Mouse (Mus musculus) mouse trophoblast stem cell (cell line): ENCODE data around the gene Tbcel.

Experiments
- in situ Hi-C, 2 experiments: fragments of 300-500 bp; cut with MseI, MboI; formaldehyde crosslinking; loops; 2 replicates in 1 of 2; 3 replicates in 1 of 2; pipeline ENCODE4 v1.15.1; 2025

Tbcel gene

GRCm38 (mm10) chr9:42507709-42508108 is at the start of gene Tbcel:
Gene Tbcel (minus strand): TSS chr9:42507809.
- in situ Hi-C loops: no loop called here

- in situ Hi-C loops: no loop called here
Observed at GRCm38 (mm10) chr9:42555186-42555585, 47.6 kb upstream of the Tbcel start.

GRCm38 (mm10) chr9:42550116-42550515 is 42.5 kb upstream of the Tbcel start:
- in situ Hi-C loops: no loop called here

- in situ Hi-C loops: loop anchor here (5.0 to 10.0 kb wide), 2 partner anchors 393 to 396 kb away; partner anchors contain the start of gene Grik4 (in 2 of the 2)
Observed at GRCm38 (mm10) chr9:42548981-42549380, 41.4 kb upstream of the Tbcel start.

- in situ Hi-C loops: loop anchor here in 1 of 2 experiments (10.0 kb wide), 1 partner anchor 400 kb away; the partner anchor contains the start of gene Grik4
Observed at GRCm38 (mm10) chr9:42544521-42544920, 36.9 kb upstream of the Tbcel start.

GRCm38 (mm10) chr9:42533491-42533890 is 25.9 kb upstream of the Tbcel start:
- in situ Hi-C loops: no loop called here

GRCm38 (mm10) chr9:42533041-42533440 is 25.4 kb upstream of the Tbcel start:
- in situ Hi-C loops: no loop called here

- in situ Hi-C loops: no loop called here
Observed at GRCm38 (mm10) chr9:42531951-42532350, 24.3 kb upstream of the Tbcel start.

- in situ Hi-C loops: no loop called here
Observed at GRCm38 (mm10) chr9:42530221-42531152, 22.9 kb upstream of the Tbcel start.

GRCm38 (mm10) chr9:42520587-42521084 is 13.0 kb upstream of the Tbcel start:
- in situ Hi-C loops: no loop called here

- in situ Hi-C loops: no loop called here
Observed at GRCm38 (mm10) chr9:42518163-42518562, 10.6 kb upstream of the Tbcel start.

- in situ Hi-C loops: no loop called here
Observed at GRCm38 (mm10) chr9:42513159-42513558, 5.5 kb upstream of the Tbcel start.

- in situ Hi-C loops: no loop called here
Observed at GRCm38 (mm10) chr9:42512312-42512711, 4.7 kb upstream of the Tbcel start.

- in situ Hi-C loops: no loop called here
Observed at GRCm38 (mm10) chr9:42508235-42508634, 626 bp upstream of the Tbcel start.

GRCm38 (mm10) chr9:42507022-42507421 is 587 bp downstream of the Tbcel start:
- in situ Hi-C loops: no loop called here

- in situ Hi-C loops: no loop called here
Observed at GRCm38 (mm10) chr9:42504971-42505510, 2.6 kb downstream of the Tbcel start.

- in situ Hi-C loops: no loop called here
Observed at GRCm38 (mm10) chr9:42504559-42504958, 3.0 kb downstream of the Tbcel start.

GRCm38 (mm10) chr9:42503709-42504108 is 3.9 kb downstream of the Tbcel start:
- in situ Hi-C loops: no loop called here

GRCm38 (mm10) chr9:42496296-42496695 is 11.3 kb downstream of the Tbcel start:
- in situ Hi-C loops: no loop called here

GRCm38 (mm10) chr9:42491780-42492179 is 15.8 kb downstream of the Tbcel start:
- in situ Hi-C loops: no loop called here

- in situ Hi-C loops: no loop called here
Observed at GRCm38 (mm10) chr9:42490589-42491382, 16.8 kb downstream of the Tbcel start.

- in situ Hi-C loops: no loop called here
Observed at GRCm38 (mm10) chr9:42488071-42488470, 19.5 kb downstream of the Tbcel start.
